Mouse (Mus musculus) G1E (cell line): Measurements from ENCODE around the gene 4931428F04Rik. TPM values are rescaled to one million over a fixed set of nuclear protein-coding genes. Genes with fewer than 3 reads are reported as not detected.
"Not testable (repeated sequence)": the region's sequence is repeated elsewhere in the genome, so short reads cannot be mapped to it uniquely, and the experiment has no call there.

Source experiments
- ATAC-seq: 2 replicates; pipeline ENCODE4 v1.8.0; 2016; ENCODE audit warnings: mild to moderate bottlenecking; ENCODE audit not compliant: insufficient number of reproducible peaks, poor library complexity, low FRiP score, severe bottlenecking; ENCODE audit errors: extremely low read depth
- DNase-seq: peaks from one replicate; pipeline ENCODE4 v3.0.0; 2012; ENCODE audit warnings: low spot score
- H3K27me3 ChIP-seq: 2 replicates; pipeline ENCODE4 v1.6.1; 2012; ENCODE audit warnings: mild to moderate bottlenecking, low read length, inconsistent platforms; ENCODE audit not compliant: insufficient read depth
- H3K36me3 ChIP-seq: replicated peaks from 2 replicates; pipeline ENCODE3; 2012; ENCODE audit warnings: mild to moderate bottlenecking, inconsistent platforms
- H3K4me1 ChIP-seq: 2 replicates; pipeline ENCODE4 v1.6.1; 2012; ENCODE audit warnings: low read depth, low read length, inconsistent platforms, mixed read lengths; ENCODE audit not compliant: insufficient read depth
- H3K4me3 ChIP-seq: 2 replicates; pipeline ENCODE4 v1.5.1; 2012; ENCODE audit warnings: low read depth, mild to moderate bottlenecking, inconsistent platforms, low read length, moderate library complexity, mixed read lengths
- H3K9me3 ChIP-seq: replicated peaks from 2 replicates; pipeline ENCODE4 v1.6.1; 2012; ENCODE audit warnings: inconsistent platforms
- CTCF ChIP-seq: IDR thresholded peaks from 2 replicates; pipeline ENCODE4 v1.5.1; 2012; ENCODE audit warnings: low read depth, low read length, inconsistent platforms, mixed read lengths
- GATA1 ChIP-seq: IDR thresholded peaks from 2 replicates; pipeline ENCODE4 v1.6.1; 2012; ENCODE audit warnings: borderline replicate concordance, low read length, inconsistent platforms, mixed read lengths
- GATA2 ChIP-seq: IDR thresholded peaks from 2 replicates; pipeline ENCODE4 v1.6.1; 2012; ENCODE audit warnings: low read depth, low read length, inconsistent platforms, borderline replicate concordance
- POLR2AphosphoS5 ChIP-seq: IDR thresholded peaks from 2 replicates; pipeline ENCODE4 v1.6.1; 2012; ENCODE audit warnings: low read depth, low read length, inconsistent platforms; ENCODE audit not compliant: insufficient replicate concordance
- TAL1 ChIP-seq: conservative IDR thresholded peaks from 2 replicates; pipeline ENCODE4 v1.6.1; 2012; ENCODE audit warnings: low read depth, low read length, inconsistent platforms, mixed read lengths
- polyA plus RNA-seq: library from polyadenylated mRNA; stranded (reverse); fragments of >175 nt; gene quantifications from 2 replicates; pipeline ENCODE4 v1.2.3, GENCODE M21; 2012
- total RNA-seq, 2 experiments: library from RNA; stranded (forward) in 1 of 2; stranded (reverse) in 1 of 2; fragments of 200-1000 nt in 1 of 2; fragments of >200 nt in 1 of 2; fragmentation: Nextera tagmentation in 1 of 2; gene quantifications; 2 replicates each; pipeline ENCODE4 v1.2.3; 2014 to 2017

Gene 4931428F04Rik
- total and polyA plus RNA-seq, 3 experiments = 2.0 to 9.0 (median 2.6) TPM

DNA sequence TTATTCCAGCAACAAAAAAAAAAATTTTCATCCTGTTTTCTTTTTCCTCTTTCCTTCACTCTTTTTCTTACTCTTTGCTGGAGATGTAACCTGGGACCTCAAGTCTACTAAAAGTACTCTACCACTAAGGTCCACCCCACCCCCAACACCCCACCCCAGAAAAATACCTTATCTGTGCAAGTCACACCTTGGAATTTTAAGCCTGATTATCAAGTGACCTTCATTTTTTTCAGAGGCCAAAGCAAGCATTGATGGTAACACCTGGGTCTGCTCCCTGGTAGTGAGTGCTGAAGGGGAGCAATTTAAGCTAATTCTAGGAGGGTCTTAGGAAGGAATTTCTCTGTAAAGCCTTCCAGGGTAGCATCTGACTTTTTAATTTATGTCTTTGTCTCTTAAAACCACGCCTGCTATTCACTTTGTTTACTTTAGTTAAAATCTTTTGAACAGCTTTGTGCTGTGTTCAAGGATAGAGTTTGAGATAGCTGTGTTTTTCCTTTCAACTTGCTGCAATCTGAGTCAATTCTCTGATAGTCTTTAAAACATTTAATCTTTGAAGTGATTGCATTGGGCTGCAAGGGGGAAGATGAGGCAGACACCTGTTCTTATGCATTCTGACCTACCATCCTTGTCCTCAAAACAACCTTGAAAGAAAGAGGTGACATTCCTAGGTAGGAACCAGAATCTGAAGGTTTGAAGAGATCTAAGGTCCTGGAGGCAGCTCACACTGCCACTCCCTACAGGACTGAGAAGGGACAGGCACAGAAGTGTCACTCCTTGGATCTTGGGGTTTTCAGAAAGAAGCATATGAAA is 56.3 kb downstream of the 4931428F04Rik start:
- TF ChIP-seq POLR2AphosphoS5 = no peak
- no peak for TF ChIP-seq TAL1
- TF ChIP-seq GATA1 = no peak
- no peak for TF ChIP-seq GATA2
- TF ChIP-seq CTCF = no peak
- no peak for ATAC-seq
- H3K27me3 ChIP-seq = no peaks in the 10 kb centered on the region
- peaks cover 82% of the 10 kb centered on the region for H3K36me3 ChIP-seq
- no peak for DNase-seq
- peaks cover 38% of the 10 kb centered on the region for H3K4me1 ChIP-seq
- no peak overlapping the region for H3K4me3 ChIP-seq
- no peaks in the 10 kb centered on the region for H3K9me3 ChIP-seq

DNA sequence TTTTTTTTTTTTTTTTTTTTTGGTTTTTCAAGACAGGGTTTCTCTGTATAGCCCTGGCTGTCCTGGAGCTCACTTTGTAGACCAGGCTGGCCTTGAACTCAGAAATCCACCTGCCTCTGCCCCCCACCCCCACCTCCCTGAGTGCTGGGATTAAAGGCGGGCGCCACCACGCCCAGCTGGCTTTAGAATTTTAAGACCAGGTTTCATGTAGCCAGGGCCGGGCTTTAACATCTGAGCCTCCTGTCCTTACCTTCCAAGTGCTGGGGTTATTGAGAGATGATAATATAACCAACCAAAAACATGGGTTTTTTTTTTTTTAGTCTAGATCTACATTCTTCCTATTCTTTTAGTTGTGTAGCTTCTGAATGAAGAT is 57.4 kb downstream of the 4931428F04Rik start:
- H3K27me3 ChIP-seq, H3K9me3 ChIP-seq, ATAC-seq, H3K4me3 ChIP-seq, DNase-seq: not testable (repeated sequence)
- Histone ChIP-seq H3K36me3 (peaks cover 83% of the 10 kb centered on the region), H3K4me1 (peaks cover 36% of the 10 kb centered on the region)

DNA sequence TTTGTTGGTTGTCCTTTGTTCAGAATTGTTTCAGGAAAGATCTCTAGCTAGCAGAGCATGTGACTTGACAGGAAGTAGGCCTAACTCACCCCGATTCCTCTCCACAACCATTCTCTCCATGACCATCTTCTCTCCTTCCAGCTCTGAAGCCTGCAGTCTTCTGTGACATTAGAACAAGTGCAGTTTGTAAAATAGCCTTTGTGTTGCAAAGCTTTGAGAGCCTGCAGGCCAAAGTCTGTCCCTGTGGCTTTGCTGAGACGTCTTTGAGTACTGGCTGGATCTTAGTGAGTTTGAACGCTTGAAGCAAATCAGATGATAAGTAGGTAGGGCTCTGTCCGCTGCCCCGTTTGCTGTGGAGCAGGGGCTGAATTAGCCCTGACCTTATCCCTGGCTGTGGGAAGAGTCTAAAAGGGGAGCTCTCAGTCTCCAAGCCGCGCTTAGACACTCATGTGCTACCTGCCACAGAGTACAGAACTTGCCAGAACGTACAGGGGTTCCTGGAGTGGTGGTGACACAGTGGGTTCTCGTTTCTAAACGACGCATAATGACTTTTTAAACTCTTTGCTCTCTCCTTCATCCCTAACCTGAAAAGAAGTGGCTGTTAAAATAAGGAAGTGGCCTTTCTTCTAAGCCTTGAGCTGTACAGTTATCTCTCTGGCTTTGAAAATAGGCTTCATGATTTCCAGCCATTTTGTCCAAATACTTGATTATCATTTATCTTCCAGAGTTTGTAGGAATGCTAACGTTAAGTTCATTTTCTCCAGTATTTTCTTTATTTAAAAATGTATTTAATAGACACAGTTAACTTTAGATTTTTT is 58.0 kb downstream of the 4931428F04Rik start:
- ATAC-seq (no peak), DNase-seq (no peak)
- H3K4me1 ChIP-seq = peaks cover 36% of the 10 kb centered on the region
- no peak for TF ChIP-seq GATA1
- no peak for TF ChIP-seq POLR2AphosphoS5
- no peaks in the 10 kb centered on the region for H3K27me3 ChIP-seq
- H3K4me3 ChIP-seq = no peak overlapping the region
- peaks cover 83% of the 10 kb centered on the region for H3K36me3 ChIP-seq
- no peaks in the 10 kb centered on the region for H3K9me3 ChIP-seq

Other genes starting within 250 kb of the 4931428F04Rik start
Only the 20 nearest of the 23 such genes appear.
- gene Ces3b, start 206.1 kb downstream of the 4931428F04Rik start, total RNA-seq (2014; fragmentation: Nextera tagmentation) = not detected in 2 replicates
- 0.12 and 0.22 TPM in 2 replicates for gene Ces3b, start 206.1 kb downstream of the 4931428F04Rik start, total RNA-seq (2017)
- gene Ces3b, start 206.1 kb downstream of the 4931428F04Rik start, polyA plus RNA-seq = not detected in 2 replicates
- not detected in 2 replicates for gene Ces4a, start 158.1 kb downstream of the 4931428F04Rik start, total RNA-seq (2014; fragmentation: Nextera tagmentation)
- not detected in 2 replicates for gene Ces4a, start 158.1 kb downstream of the 4931428F04Rik start, total RNA-seq (2017)
- not detected in 2 replicates for gene Ces4a, start 158.1 kb downstream of the 4931428F04Rik start, polyA plus RNA-seq
- 81.9 and 84.2 TPM in 2 replicates for gene Cbfb, start 119.2 kb downstream of the 4931428F04Rik start, total RNA-seq (2014; fragmentation: Nextera tagmentation)
- gene Cbfb, start 119.2 kb downstream of the 4931428F04Rik start, total RNA-seq (2017) = 175 and 182 TPM in 2 replicates
- 31.4 and 33.5 TPM in 2 replicates for gene Cbfb, start 119.2 kb downstream of the 4931428F04Rik start, polyA plus RNA-seq
- gene D230025D16Rik, start 64.7 kb downstream of the 4931428F04Rik start, total RNA-seq (2014; fragmentation: Nextera tagmentation) = 35.2 and 37.5 TPM in 2 replicates
- gene D230025D16Rik, start 64.7 kb downstream of the 4931428F04Rik start, total RNA-seq (2017) = 27.2 and 28.8 TPM in 2 replicates
- 4.0 and 5.0 TPM in 2 replicates for gene D230025D16Rik, start 64.7 kb downstream of the 4931428F04Rik start, polyA plus RNA-seq
- 4.8 and 5.9 TPM in 2 replicates for gene B3gnt9, start 34.7 kb downstream of the 4931428F04Rik start, total RNA-seq (2014; fragmentation: Nextera tagmentation)
- 6.2 and 7.4 TPM in 2 replicates for gene B3gnt9, start 34.7 kb downstream of the 4931428F04Rik start, total RNA-seq (2017)
- gene B3gnt9, start 34.7 kb downstream of the 4931428F04Rik start, polyA plus RNA-seq = 4.4 and 7.0 TPM in 2 replicates
- gene Tradd, start 25.3 kb downstream of the 4931428F04Rik start, total RNA-seq (2014; fragmentation: Nextera tagmentation) = 12.5 and 14.2 TPM in 2 replicates
- gene Tradd, start 25.3 kb downstream of the 4931428F04Rik start, total RNA-seq (2017) = 20.8 and 23.4 TPM in 2 replicates
- gene Tradd, start 25.3 kb downstream of the 4931428F04Rik start, polyA plus RNA-seq = 27.9 and 30.0 TPM in 2 replicates
- gene Fbxl8, start 25.2 kb downstream of the 4931428F04Rik start, total RNA-seq (2014; fragmentation: Nextera tagmentation) = 6.8 and 8.0 TPM in 2 replicates
- 6.0 and 6.9 TPM in 2 replicates for gene Fbxl8, start 25.2 kb downstream of the 4931428F04Rik start, total RNA-seq (2017)
- 8.9 and 9.6 TPM in 2 replicates for gene Fbxl8, start 25.2 kb downstream of the 4931428F04Rik start, polyA plus RNA-seq
- gene Hsf4, start 20.1 kb downstream of the 4931428F04Rik start, total RNA-seq (2014; fragmentation: Nextera tagmentation) = 0.49 and 0.68 TPM in 2 replicates
- gene Hsf4, start 20.1 kb downstream of the 4931428F04Rik start, total RNA-seq (2017) = 0.70 and 0.93 TPM in 2 replicates
- gene Hsf4, start 20.1 kb downstream of the 4931428F04Rik start, polyA plus RNA-seq = 0.33 and 0.39 TPM in 2 replicates
- 0.39 and 0.60 TPM in 2 replicates for gene Nol3, start 13.7 kb downstream of the 4931428F04Rik start, total RNA-seq (2014; fragmentation: Nextera tagmentation)
- 0.41 and 0.49 TPM in 2 replicates for gene Nol3, start 13.7 kb downstream of the 4931428F04Rik start, total RNA-seq (2017)
- gene Nol3, start 13.7 kb downstream of the 4931428F04Rik start, polyA plus RNA-seq = 0.60 and 0.77 TPM in 2 replicates
- gene Exoc3l, start 6.2 kb upstream of the 4931428F04Rik start, total RNA-seq (2014; fragmentation: Nextera tagmentation) = 1.4 and 3.2 TPM in 2 replicates
- gene Exoc3l, start 6.2 kb upstream of the 4931428F04Rik start, total RNA-seq (2017) = 1.5 and 2.8 TPM in 2 replicates
- gene Exoc3l, start 6.2 kb upstream of the 4931428F04Rik start, polyA plus RNA-seq = 2.6 and 2.7 TPM in 2 replicates
- gene E2f4, start 7.8 kb upstream of the 4931428F04Rik start, total RNA-seq (2014; fragmentation: Nextera tagmentation) = 228 and 274 TPM in 2 replicates
- 40.1 and 42.5 TPM in 2 replicates for gene E2f4, start 7.8 kb upstream of the 4931428F04Rik start, total RNA-seq (2017)
- gene E2f4, start 7.8 kb upstream of the 4931428F04Rik start, polyA plus RNA-seq = 69.8 and 79.2 TPM in 2 replicates
- 2.2 and 3.5 TPM in 2 replicates for gene Elmo3, start 15.7 kb upstream of the 4931428F04Rik start, total RNA-seq (2014; fragmentation: Nextera tagmentation)
- gene Elmo3, start 15.7 kb upstream of the 4931428F04Rik start, total RNA-seq (2017) = 0.49 and 1.6 TPM in 2 replicates
- 0.63 and 0.76 TPM in 2 replicates for gene Elmo3, start 15.7 kb upstream of the 4931428F04Rik start, polyA plus RNA-seq
- 12.3 and 15.5 TPM in 2 replicates for gene Lrrc29, start 36.4 kb upstream of the 4931428F04Rik start, total RNA-seq (2014; fragmentation: Nextera tagmentation)
- gene Lrrc29, start 36.4 kb upstream of the 4931428F04Rik start, total RNA-seq (2017) = 4.6 and 4.8 TPM in 2 replicates
- 1.3 and 1.6 TPM in 2 replicates for gene Lrrc29, start 36.4 kb upstream of the 4931428F04Rik start, polyA plus RNA-seq
- 26.7 and 35.5 TPM in 2 replicates for gene Tmem208, start 36.5 kb upstream of the 4931428F04Rik start, total RNA-seq (2014; fragmentation: Nextera tagmentation)
- gene Tmem208, start 36.5 kb upstream of the 4931428F04Rik start, total RNA-seq (2017) = 37.8 and 54.5 TPM in 2 replicates
- gene Tmem208, start 36.5 kb upstream of the 4931428F04Rik start, polyA plus RNA-seq = 19.5 and 25.2 TPM in 2 replicates
- 2.3 and 4.7 TPM in 2 replicates for gene Fhod1, start 58.1 kb upstream of the 4931428F04Rik start, total RNA-seq (2014; fragmentation: Nextera tagmentation)
- 1.7 and 3.3 TPM in 2 replicates for gene Fhod1, start 58.1 kb upstream of the 4931428F04Rik start, total RNA-seq (2017)
- gene Fhod1, start 58.1 kb upstream of the 4931428F04Rik start, polyA plus RNA-seq = 6.0 and 6.1 TPM in 2 replicates
- 0.68 and 1.2 TPM in 2 replicates for gene Slc9a5, start 59.0 kb upstream of the 4931428F04Rik start, total RNA-seq (2014; fragmentation: Nextera tagmentation)
- gene Slc9a5, start 59.0 kb upstream of the 4931428F04Rik start, total RNA-seq (2017) = 0.46 and 0.49 TPM in 2 replicates
- gene Slc9a5, start 59.0 kb upstream of the 4931428F04Rik start, polyA plus RNA-seq = 0.87 and 0.99 TPM in 2 replicates
- not detected in 2 replicates for gene Plekhg4, start 83.4 kb upstream of the 4931428F04Rik start, total RNA-seq (2014; fragmentation: Nextera tagmentation)
- 0.11 TPM in 1 of 2 replicates, not detected in the other for gene Plekhg4, start 83.4 kb upstream of the 4931428F04Rik start, total RNA-seq (2017)
- 0.01 TPM in 1 of 2 replicates, not detected in the other for gene Plekhg4, start 83.4 kb upstream of the 4931428F04Rik start, polyA plus RNA-seq
- gene Kctd19, start 123.6 kb upstream of the 4931428F04Rik start, total RNA-seq (2014; fragmentation: Nextera tagmentation) = not detected in 2 replicates
- not detected in 2 replicates for gene Kctd19, start 123.6 kb upstream of the 4931428F04Rik start, total RNA-seq (2017)
- gene Kctd19, start 123.6 kb upstream of the 4931428F04Rik start, polyA plus RNA-seq = not detected in 2 replicates
- not detected in 2 replicates for gene Lrrc36, start 123.7 kb upstream of the 4931428F04Rik start, total RNA-seq (2014; fragmentation: Nextera tagmentation)
- gene Lrrc36, start 123.7 kb upstream of the 4931428F04Rik start, total RNA-seq (2017) = not detected in 2 replicates
- gene Lrrc36, start 123.7 kb upstream of the 4931428F04Rik start, polyA plus RNA-seq = not detected in 2 replicates
- gene Tppp3, start 181.7 kb upstream of the 4931428F04Rik start, total RNA-seq (2014; fragmentation: Nextera tagmentation) = not detected in 2 replicates
- gene Tppp3, start 181.7 kb upstream of the 4931428F04Rik start, total RNA-seq (2017) = not detected in 2 replicates
- gene Tppp3, start 181.7 kb upstream of the 4931428F04Rik start, polyA plus RNA-seq = not detected in 2 replicates